8 mouse cellular contexts compared by ENCODE assay signal in genomic region chr9:60887389-60887811, GRCm38 (mm10).
DNase-seq lines count a peak whose midpoint lies in the region; ATAC-seq and TF ChIP-seq lines count a peak whose summit lies in the region.

No protein-coding gene starts in this region.

- H3K27me3 ChIP-seq in hindbrain, embryonic 13.5 days = peaks cover 15% of the 10 kb centered on the region
- H3K27me3 ChIP-seq in hindbrain, embryonic 11.5 days (ENCODE audit: control insufficient read depth, insufficient read depth, low read length) = no peaks in the 10 kb centered on the region
- H3K27me3 ChIP-seq in forebrain, embryonic 14.5 days (replicated peaks; ENCODE audit: control insufficient read depth, insufficient read depth, low read length) = peaks cover 5% of the 10 kb centered on the region; the same call in 1 of the 2 replicates
- H3K27me3 ChIP-seq in limb, embryonic 14.5 days (ENCODE audit: control insufficient read depth, insufficient read depth, low read length) = no peaks in the 10 kb centered on the region
- H3K27me3 ChIP-seq in thymus, adult 2 months (ENCODE audit: control insufficient read depth, insufficient read depth, low read length) = no peaks in the 10 kb centered on the region

- H3K4me2 ChIP-seq in hindbrain, embryonic 13.5 days = no peak overlapping the region; the same call in 1 of the 2 replicates
- no peak overlapping the region for H3K4me2 ChIP-seq in hindbrain, embryonic 11.5 days (replicated peaks; ENCODE audit: low read depth, low read length)
- peak overlapping the region; percentile 43; the same call in 1 of the 2 replicates for H3K4me2 ChIP-seq in forebrain, embryonic 14.5 days (ENCODE audit: low read length)
- no peak overlapping the region for H3K4me2 ChIP-seq in limb, embryonic 14.5 days (replicated peaks; ENCODE audit: low read depth, low read length, severe bottlenecking)

- DNase-seq in hindbrain, embryonic 11.5 days (ENCODE audit: low spot score) = no peak
- DNase-seq in A20 (ENCODE audit: low read depth, low spot score) = peak; percentile 32
- peak; percentile 73 for DNase-seq in forebrain, embryonic 14.5 days (ENCODE audit: low spot score)
- peak; percentile 14 for DNase-seq in limb, embryonic 14.5 days (ENCODE audit: low spot score)
- DNase-seq in yolk sac, embryonic 10.5 days (ENCODE audit: low spot score) = no peak
- DNase-seq in thymus, adult 2 months = no peak
- DNase-seq in layer of hippocampus, adult 9-11 months = no peak

- 48% methylated on average over 9 of the region's 9 CpGs for WGBS in hindbrain, embryonic 13.5 days
- WGBS in hindbrain, embryonic 11.5 days = 66% methylated on average over 9 of the region's 9 CpGs
- 32% methylated on average over 9 of the region's 9 CpGs for WGBS in forebrain, embryonic 14.5 days
- 57% methylated on average over 9 of the region's 9 CpGs for WGBS in limb, embryonic 14.5 days
- 65% methylated on average over 9 of the region's 9 CpGs for WGBS in thymus, adult 2 months

- no peak for TF ChIP-seq POLR2A in limb, embryonic 14.5 days (IDR thresholded peaks at IDR 0.05; ENCODE audit: borderline replicate concordance, extremely low read depth, insufficient read depth, insufficient read length)
- TF ChIP-seq POLR2A in thymus, adult 2 months (IDR thresholded peaks at IDR 0.05; ENCODE audit: control insufficient read depth, extremely low read depth, insufficient read depth, low read length, poor library complexity) = no peak

- no peak overlapping the region for H3K9ac ChIP-seq in hindbrain, embryonic 13.5 days
- no peak overlapping the region for H3K9ac ChIP-seq in hindbrain, embryonic 11.5 days (ENCODE audit: low read depth, low read length)
- no peak overlapping the region for H3K9ac ChIP-seq in forebrain, embryonic 14.5 days (ENCODE audit: low read length)
- H3K9ac ChIP-seq in limb, embryonic 14.5 days (ENCODE audit: low read depth, low read length, severe bottlenecking) = no peak overlapping the region

- TF ChIP-seq CTCF in thymus, adult 2 months (IDR thresholded peaks at IDR 0.05; ENCODE audit: borderline replicate concordance, control insufficient read depth, extremely low read depth, insufficient read depth, low read length, poor library complexity) = no peak

- no peaks in the 10 kb centered on the region for H3K9me3 ChIP-seq in hindbrain, embryonic 13.5 days
- H3K9me3 ChIP-seq in hindbrain, embryonic 11.5 days (ENCODE audit: control insufficient read depth, low read length) = no peaks in the 10 kb centered on the region
- H3K9me3 ChIP-seq in forebrain, embryonic 14.5 days (replicated peaks; ENCODE audit: control insufficient read depth, low read length) = no peaks in the 10 kb centered on the region
- H3K9me3 ChIP-seq in limb, embryonic 14.5 days (ENCODE audit: control insufficient read depth, low read length) = peaks cover 6% of the 10 kb centered on the region; the same call in 1 of the 2 replicates

- H3K4me3 ChIP-seq in hindbrain, embryonic 13.5 days = no peak overlapping the region
- no peak overlapping the region for H3K4me3 ChIP-seq in hindbrain, embryonic 11.5 days (ENCODE audit: low read depth, low read length)
- H3K4me3 ChIP-seq in forebrain, embryonic 14.5 days (ENCODE audit: low read depth, low read length) = no peak overlapping the region
- H3K4me3 ChIP-seq in limb, embryonic 14.5 days (replicated peaks; ENCODE audit: low read length) = no peak overlapping the region
- H3K4me3 ChIP-seq in thymus, adult 2 months (ENCODE audit: control insufficient read depth, insufficient read depth, low read length) = no peak overlapping the region

- no peaks in the 10 kb centered on the region for H3K36me3 ChIP-seq in hindbrain, embryonic 13.5 days
- no peaks in the 10 kb centered on the region for H3K36me3 ChIP-seq in hindbrain, embryonic 11.5 days (ENCODE audit: control insufficient read depth, insufficient read depth, low read length)
- H3K36me3 ChIP-seq in forebrain, embryonic 14.5 days (ENCODE audit: control insufficient read depth, insufficient read depth, low read length) = no peaks in the 10 kb centered on the region
- H3K36me3 ChIP-seq in limb, embryonic 14.5 days (ENCODE audit: control insufficient read depth, insufficient read depth, low read length) = 0 out of 2 replicates have a peak, but pooled peaks cover 4% of the 10 kb centered on the region
- no peaks in the 10 kb centered on the region for H3K36me3 ChIP-seq in thymus, adult 2 months (ENCODE audit: control insufficient read depth, insufficient read depth, low read length)

- 0 out of 2 replicates have a peak overlapping the region, but pooled peaks have one; percentile 23 for H3K27ac ChIP-seq in hindbrain, embryonic 13.5 days
- no peak overlapping the region for H3K27ac ChIP-seq in hindbrain, embryonic 11.5 days (ENCODE audit: low read depth, low read length)
- H3K27ac ChIP-seq in forebrain, embryonic 14.5 days (ENCODE audit: low read depth, low read length) = peak overlapping the region; percentile 77; the same call in 1 of the 2 replicates
- H3K27ac ChIP-seq in limb, embryonic 14.5 days (replicated peaks; ENCODE audit: low read depth, low read length) = no peak overlapping the region
- no peak overlapping the region for H3K27ac ChIP-seq in thymus, adult 2 months (ENCODE audit: control insufficient read depth, insufficient read depth, low read length)

- ATAC-seq in hindbrain, embryonic 13.5 days (ENCODE audit: low FRiP score) = no peak
- no peak for ATAC-seq in hindbrain, embryonic 11.5 days (ENCODE audit: low FRiP score)
- ATAC-seq in forebrain, embryonic 14.5 days = peak; percentile 43
- no peak for ATAC-seq in limb, embryonic 14.5 days (ENCODE audit: low FRiP score, low read depth)

- H3K4me1 ChIP-seq in hindbrain, embryonic 13.5 days (replicated peaks) = peaks cover 28% of the 10 kb centered on the region
- no peaks in the 10 kb centered on the region for H3K4me1 ChIP-seq in hindbrain, embryonic 11.5 days (replicated peaks; ENCODE audit: control insufficient read depth, insufficient read depth, low read length)
- peaks cover 18% of the 10 kb centered on the region for H3K4me1 ChIP-seq in forebrain, embryonic 14.5 days (ENCODE audit: control insufficient read depth, insufficient read depth, low read length)
- H3K4me1 ChIP-seq in limb, embryonic 14.5 days (ENCODE audit: control insufficient read depth, insufficient read depth, low read length) = peaks cover 7% of the 10 kb centered on the region; the same call in 1 of the 2 replicates
- H3K4me1 ChIP-seq in thymus, adult 2 months (replicated peaks; ENCODE audit: control insufficient read depth, insufficient read depth, low read length) = no peaks in the 10 kb centered on the region

Comparison
In these comparisons a context has a peak if more than half of its experiments do, and no peak if none do; other contexts are left out.
1. H3K27ac ChIP-seq: peak in hindbrain, embryonic 13.5 days (single experiment) and forebrain, embryonic 14.5 days (single experiment); none in hindbrain, embryonic 11.5 days (single experiment), limb, embryonic 14.5 days (single experiment) and thymus, adult 2 months (single experiment).
2. DNase-seq: peak in A20 (single experiment), forebrain, embryonic 14.5 days (single experiment) and limb, embryonic 14.5 days (single experiment); none in hindbrain, embryonic 11.5 days (single experiment), yolk sac, embryonic 10.5 days (single experiment), thymus, adult 2 months (single experiment) and layer of hippocampus, adult 9-11 months (single experiment).